Mouse (Mus musculus): ENCODE data around the gene Zfp455. TPM values are rescaled to one million over a fixed set of nuclear protein-coding genes. Genes with fewer than 3 reads are reported as not detected.

Zfp455 gene
- polyA plus RNA-seq (2012; rRNA removed) = 0.05 and 0.17 TPM in 2 replicates

DNA sequence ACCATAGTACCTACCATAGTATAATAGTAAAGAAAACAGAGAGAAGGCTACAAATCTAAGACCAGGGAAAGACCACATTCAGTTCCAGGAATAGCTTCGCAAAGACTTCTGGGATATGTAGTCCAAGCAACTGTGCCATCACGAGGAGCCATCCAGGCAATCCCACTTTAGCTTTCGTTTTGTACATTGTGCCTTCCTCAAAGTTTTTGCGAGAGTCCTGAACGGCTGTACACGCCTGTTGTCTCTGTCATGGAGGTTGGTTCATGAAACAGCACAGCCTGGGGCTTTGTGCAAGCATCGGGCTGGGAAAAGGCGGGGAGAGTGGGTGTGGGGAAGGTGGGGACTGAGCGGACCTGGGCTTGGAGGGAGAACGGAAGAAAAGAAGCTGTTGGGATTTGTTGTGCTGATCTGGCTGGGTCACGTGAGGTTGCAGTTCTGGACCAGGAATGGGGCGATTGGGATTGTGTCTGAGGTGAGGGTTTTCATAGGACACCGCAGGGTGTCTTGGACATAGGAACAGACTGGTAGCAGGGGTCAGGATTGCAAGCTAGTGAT is at the start of gene Zfp455:
Zfp455 (plus strand) TSS at position 167 of the 555 bp plus-strand sequence.

DNA sequence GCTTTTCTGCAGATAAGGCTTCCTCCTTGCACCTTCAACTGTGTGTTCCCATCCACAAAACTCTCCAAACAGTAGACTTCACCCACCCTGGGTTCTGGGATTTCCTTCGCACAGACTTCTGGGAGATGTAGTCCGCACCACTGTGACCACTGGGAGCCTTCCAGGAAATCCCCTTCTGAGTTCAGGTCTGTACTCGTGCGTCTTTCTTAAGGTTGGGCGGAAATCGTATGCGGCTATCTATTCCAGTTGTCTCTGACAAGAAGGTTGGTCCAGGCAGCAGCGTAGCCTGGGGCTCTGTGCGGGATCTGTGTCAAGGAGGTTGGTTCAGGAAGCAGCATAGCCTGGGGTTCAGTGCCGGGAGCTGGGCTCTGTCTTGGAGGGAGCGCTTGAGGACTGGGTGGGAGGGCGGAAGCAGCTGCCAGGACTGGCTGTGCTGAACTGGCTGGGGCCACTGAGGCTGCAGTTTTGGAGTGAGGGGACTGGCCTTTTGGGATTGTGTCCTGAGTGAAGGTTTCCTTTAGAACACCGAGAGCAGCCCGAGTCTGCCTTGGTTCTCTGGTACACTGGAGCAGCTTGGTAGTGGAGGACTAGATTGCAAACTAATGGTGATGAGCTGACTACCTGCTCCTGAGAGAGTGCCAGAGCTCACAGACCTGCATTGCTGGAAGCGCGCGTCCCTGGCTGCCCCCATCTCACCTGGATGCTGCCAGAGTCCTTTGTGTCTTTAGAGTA is 21.1 kb upstream of the Zfp455 start, which contains the start of gene Rsl1:
Rsl1 (plus strand) TSS at position 192 of the 732 bp plus-strand sequence.

Other genes with a start within 250 kb of the Zfp455 start
- 0.07 TPM in 2 replicates for gene Zfp712, start 133.3 kb upstream of the Zfp455 start, polyA plus RNA-seq (2012; rRNA removed)
- gene Zfp708, start 96.5 kb upstream of the Zfp455 start, polyA plus RNA-seq (2012; rRNA removed) = 0.07 TPM in 1 of 2 replicates, not detected in the other
- 1.6 and 1.7 TPM in 2 replicates for gene Gm28557, start 85.9 kb upstream of the Zfp455 start, polyA plus RNA-seq (2012; rRNA removed)
- gene Rslcan18, start 78.2 kb upstream of the Zfp455 start, polyA plus RNA-seq (2012; rRNA removed) = 0.05 TPM in 1 of 2 replicates, not detected in the other
- 0.16 TPM in 2 replicates for gene Zfp759, start 72.8 kb upstream of the Zfp455 start, polyA plus RNA-seq (2012; rRNA removed)
- gene Rsl1, start 21.3 kb upstream of the Zfp455 start, polyA plus RNA-seq (2012; rRNA removed) = 0.31 and 1.3 TPM in 2 replicates
- gene Zfp458, start 84.0 kb downstream of the Zfp455 start, polyA plus RNA-seq (2012; rRNA removed) = 0.23 and 0.35 TPM in 2 replicates
- 0.97 and 1.0 TPM in 2 replicates for gene Zfp457, start 112.0 kb downstream of the Zfp455 start, polyA plus RNA-seq (2012; rRNA removed)
- 0.31 TPM in 2 replicates for gene Zfp595, start 138.1 kb downstream of the Zfp455 start, polyA plus RNA-seq (2012; rRNA removed)
- gene Gm28044, start 166.0 kb downstream of the Zfp455 start, polyA plus RNA-seq (2012; rRNA removed) = not detected in 2 replicates
- 0.09 and 0.12 TPM in 2 replicates for gene Zfp953, start 166.1 kb downstream of the Zfp455 start, polyA plus RNA-seq (2012; rRNA removed)
- gene Gm28041, start 181.2 kb downstream of the Zfp455 start, polyA plus RNA-seq (2012; rRNA removed) = not detected in 2 replicates
- 0.06 and 0.15 TPM in 2 replicates for gene Zfp456, start 181.3 kb downstream of the Zfp455 start, polyA plus RNA-seq (2012; rRNA removed)
- gene Zfp429, start 205.3 kb downstream of the Zfp455 start, polyA plus RNA-seq (2012; rRNA removed) = 0.62 and 1.6 TPM in 2 replicates
- 0.19 and 0.37 TPM in 2 replicates for gene Zfp459, start 226.9 kb downstream of the Zfp455 start, polyA plus RNA-seq (2012; rRNA removed)

Measured in colon, adult 2 months (tissue).